Mouse (Mus musculus) liver, embryonic 15.5 days (tissue): ENCODE measurements around the gene Kansl1. TPM values are rescaled to one million over a fixed set of nuclear protein-coding genes. Genes with fewer than 3 reads are reported as not detected.

Source experiments
- ATAC-seq: fragments of 200-750 bp; cut with Nextera tagmentation; 2 replicates; pipeline ENCODE4 v1.8.0; 2017; ENCODE audit warnings: moderate number of reproducible peaks, mild to moderate bottlenecking, moderate library complexity; ENCODE audit not compliant: insufficient read depth
- H3K27ac ChIP-seq: fragments of 300-500 bp; sonication (generic); replicated peaks from 2 replicates; pipeline ENCODE4 v1.5.1; 2015; ENCODE audit warnings: mild to moderate bottlenecking, inconsistent platforms
- H3K27me3 ChIP-seq: fragments of 300-500 bp; sonication (generic); 2 replicates; pipeline ENCODE4 v1.6.1; 2015; ENCODE audit warnings: mild to moderate bottlenecking, inconsistent platforms
- H3K36me3 ChIP-seq: fragments of 300-500 bp; sonication (generic); replicated peaks from 2 replicates; pipeline ENCODE4 v1.6.1; 2015; ENCODE audit warnings: moderate library complexity, mild to moderate bottlenecking, inconsistent platforms
- H3K4me1 ChIP-seq: fragments of 300-500 bp; sonication (generic); replicated peaks from 2 replicates; pipeline ENCODE4 v1.6.1; 2015; ENCODE audit warnings: inconsistent platforms
- H3K4me2 ChIP-seq: fragments of 300-500 bp; sonication (generic); 2 replicates; pipeline ENCODE4 v1.6.1; 2015; ENCODE audit warnings: moderate library complexity, mild to moderate bottlenecking, inconsistent platforms
- H3K4me3 ChIP-seq: fragments of 300-500 bp; sonication (generic); replicated peaks from 2 replicates; pipeline ENCODE4 v1.5.1; 2015; ENCODE audit warnings: mild to moderate bottlenecking, inconsistent platforms
- H3K9ac ChIP-seq: fragments of 300-500 bp; sonication (generic); 2 replicates; pipeline ENCODE4 v1.6.1; 2015; ENCODE audit warnings: moderate library complexity, mild to moderate bottlenecking, inconsistent platforms
- H3K9me3 ChIP-seq: fragments of 300-500 bp; sonication (generic); replicated peaks from 2 replicates; pipeline ENCODE4 v1.6.1; 2016; ENCODE audit warnings: inconsistent platforms
- WGBS: fragments of 180-500 bp; shearing (Covaris S2); methylation state at CpG from one replicate; pipeline ENCODE4 v1.1.7; 2015; ENCODE audit warnings: mixed read lengths; ENCODE audit not compliant: insufficient replicate concordance; 5-methylcytosine and 5-hydroxymethylcytosine counted together
- microRNA-seq: library from miRNA; unstranded; fragments of <30 nt; microRNA quantifications from one replicate; pipeline ENCODE4, GENCODE M21; 2016
- polyA plus RNA-seq: library from polyadenylated mRNA; unstranded; fragments of >200 nt; fragmentation: Nextera tagmentation; extraction: Ambion mirVana; gene quantifications from 2 replicates; pipeline ENCODE4 v1.2.1, GENCODE M21; 2015

Gene Kansl1
- polyA plus RNA-seq, 1 experiment from 2014 or later, result 4.7 TPM

GRCm38 (mm10) chr11:104287113-104287512, 181.5 kb downstream of the Kansl1 start:
- WGBS, result 90% methylated on average over 18 of the region's 18 CpGs
- Histone ChIP-seq H3K9me3 (no peaks in the 10 kb centered on the region), H3K27ac (no peak overlapping the region), H3K4me3 (no peak overlapping the region), H3K27me3 (peaks cover 2% of the 10 kb centered on the region; the same call in 1 of the 2 replicates), H3K9ac (no peak overlapping the region), H3K4me2 (no peak overlapping the region), H3K36me3 (no peaks in the 10 kb centered on the region), H3K4me1 (peaks cover 17% of the 10 kb centered on the region)
- ATAC-seq, result no peak

Small RNA genes within 50 kb of the gene (microRNA-seq; reads per million reads assigned to microRNA genes)
- not detected for gene Gm47315

Other genes starting within 250 kb of the Kansl1 start
- gene Mapt, start 237.5 kb downstream of the Kansl1 start, polyA plus RNA-seq, result 0.44 and 0.46 TPM in 2 replicates
- gene Cdc27, start 81.8 kb upstream of the Kansl1 start, polyA plus RNA-seq, result 19.4 and 20.2 TPM in 2 replicates
- 8.2 and 14.6 TPM in 2 replicates for gene Myl4, start 81.8 kb upstream of the Kansl1 start, polyA plus RNA-seq
- gene Itgb3, start 139.1 kb upstream of the Kansl1 start, polyA plus RNA-seq, result 12.4 and 15.0 TPM in 2 replicates
- 0.05 TPM in 2 replicates for gene Gm11639, start 216.8 kb upstream of the Kansl1 start, polyA plus RNA-seq